Mouse (Mus musculus) heart, embryonic 15.5 days (tissue): ENCODE results near the gene Mmp24. TPM values are rescaled to one million over a fixed set of nuclear protein-coding genes. Genes with fewer than 3 reads are reported as not detected.

Experiments
- ATAC-seq: fragments of 200-750 bp; cut with Nextera tagmentation; replicated peaks from 2 replicates; pipeline ENCODE4 v1.8.0; 2017; ENCODE audit warnings: low read depth, moderate TSS enrichment; ENCODE audit not compliant: insufficient number of reproducible peaks, insufficient read depth, low FRiP score
- H3K27ac ChIP-seq: fragments of 300-500 bp; sonication (generic); 2 replicates; pipeline ENCODE4 v1.5.1; 2015; ENCODE audit warnings: mild to moderate bottlenecking, inconsistent platforms
- H3K27me3 ChIP-seq: fragments of 300-500 bp; sonication (generic); 2 replicates; pipeline ENCODE4 v1.6.1; 2015; ENCODE audit warnings: inconsistent platforms
- H3K36me3 ChIP-seq: fragments of 300-500 bp; sonication (generic); 2 replicates; pipeline ENCODE4 v1.6.1; 2015; ENCODE audit warnings: mild to moderate bottlenecking, inconsistent platforms
- H3K4me1 ChIP-seq: fragments of 300-500 bp; sonication (generic); replicated peaks from 2 replicates; pipeline ENCODE4 v1.6.1; 2015; ENCODE audit warnings: inconsistent platforms
- H3K4me2 ChIP-seq: fragments of 300-500 bp; sonication (generic); 2 replicates; pipeline ENCODE4 v1.6.1; 2015; ENCODE audit warnings: inconsistent platforms, mild to moderate bottlenecking, moderate library complexity
- H3K4me3 ChIP-seq: fragments of 300-500 bp; sonication (generic); 2 replicates; pipeline ENCODE4 v1.5.1; 2015; ENCODE audit warnings: mild to moderate bottlenecking, inconsistent platforms
- H3K9ac ChIP-seq: fragments of 300-500 bp; sonication (generic); 2 replicates; pipeline ENCODE4 v1.6.1; 2015; ENCODE audit warnings: mild to moderate bottlenecking, inconsistent platforms
- H3K9me3 ChIP-seq: fragments of 300-500 bp; sonication (generic); replicated peaks from 2 replicates; pipeline ENCODE4 v1.6.1; 2016; ENCODE audit warnings: inconsistent platforms
- WGBS: fragments of 180-500 bp; shearing (Covaris S2); methylation state at CpG from one replicate; pipeline ENCODE4 v1.1.7; 2015; ENCODE audit warnings: mixed read lengths; 5-methylcytosine and 5-hydroxymethylcytosine counted together
- polyA plus RNA-seq: library from polyadenylated mRNA; unstranded; fragments of >200 nt; fragmentation: Nextera tagmentation; extraction: Ambion mirVana; gene quantifications from 2 replicates; pipeline ENCODE4 v1.2.1, GENCODE M21; 2015

The Mmp24 gene
- polyA plus RNA-seq, 1 experiment from 2014 or later: 0.05 TPM

GRCm38 (mm10) chr2:155776824-155777687, 1.9 kb downstream of the Mmp24 start:
- Histone ChIP-seq H3K4me2 (no peak overlapping the region), H3K9ac (no peak overlapping the region), H3K36me3 (no peaks in the 10 kb centered on the region), H3K27ac (no peak overlapping the region), H3K9me3 (no peaks in the 10 kb centered on the region), H3K4me1 (peaks cover 9% of the 10 kb centered on the region), H3K27me3 (peaks cover 61% of the 10 kb centered on the region), H3K4me3 (no peak overlapping the region)
- 57% methylated on average over 10 of the region's 10 CpGs for WGBS
- ATAC-seq: no peak

GRCm38 (mm10) chr2:155777688-155777985, 2.5 kb downstream of the Mmp24 start:
- 76% methylated on average over 4 of the region's 4 CpGs for WGBS
- Histone ChIP-seq H3K27me3 (peaks cover 56% of the 10 kb centered on the region), H3K27ac (no peak overlapping the region), H3K4me3 (no peak overlapping the region), H3K36me3 (no peaks in the 10 kb centered on the region), H3K9me3 (no peaks in the 10 kb centered on the region), H3K9ac (no peak overlapping the region), H3K4me1 (peaks cover 9% of the 10 kb centered on the region), H3K4me2 (no peak overlapping the region)
- no peak for ATAC-seq

- H3K27me3 ChIP-seq: peaks cover 53% of the 10 kb centered on the region
- ATAC-seq: no peak
- H3K36me3 ChIP-seq: no peaks in the 10 kb centered on the region
- H3K9me3 ChIP-seq: no peaks in the 10 kb centered on the region
- H3K9ac ChIP-seq: no peak overlapping the region
- H3K27ac ChIP-seq: no peak overlapping the region
- H3K4me1 ChIP-seq: peaks cover 9% of the 10 kb centered on the region
- no peak overlapping the region for H3K4me3 ChIP-seq
- 51% methylated on average over 6 of the region's 6 CpGs for WGBS
- H3K4me2 ChIP-seq: no peak overlapping the region
Measured at GRCm38 (mm10) chr2:155778004-155778403, 2.9 kb downstream of the Mmp24 start.

- Histone ChIP-seq H3K9ac (no peak overlapping the region), H3K27ac (no peak overlapping the region), H3K27me3 (peaks cover 42% of the 10 kb centered on the region), H3K4me3 (no peak overlapping the region), H3K9me3 (no peaks in the 10 kb centered on the region), H3K36me3 (no peaks in the 10 kb centered on the region), H3K4me1 (peaks cover 9% of the 10 kb centered on the region), H3K4me2 (no peak overlapping the region)
- 50% methylated on average over 7 of the region's 7 CpGs for WGBS
- ATAC-seq: no peak
Measured at GRCm38 (mm10) chr2:155779066-155779465, 3.9 kb downstream of the Mmp24 start.

- H3K9ac ChIP-seq: no peak overlapping the region
- no peak for ATAC-seq
- H3K4me1 ChIP-seq: peaks cover 9% of the 10 kb centered on the region
- H3K4me3 ChIP-seq: no peak overlapping the region
- no peaks in the 10 kb centered on the region for H3K36me3 ChIP-seq
- H3K27me3 ChIP-seq: peaks cover 37% of the 10 kb centered on the region
- H3K9me3 ChIP-seq: no peaks in the 10 kb centered on the region
- WGBS: 80% methylated on average over 3 of the region's 3 CpGs
- no peak overlapping the region for H3K27ac ChIP-seq
- no peak overlapping the region for H3K4me2 ChIP-seq
Measured at GRCm38 (mm10) chr2:155779506-155779905, 4.4 kb downstream of the Mmp24 start.

- peaks cover 8% of the 10 kb centered on the region; the same call in 1 of the 2 replicates for H3K27me3 ChIP-seq
- no peak overlapping the region for H3K27ac ChIP-seq
- no peaks in the 10 kb centered on the region for H3K9me3 ChIP-seq
- no peaks in the 10 kb centered on the region for H3K36me3 ChIP-seq
- no peak overlapping the region for H3K4me3 ChIP-seq
- 62% methylated on average over 6 of the region's 6 CpGs for whole genome bisulfite sequencing
- H3K4me2 ChIP-seq: no peak overlapping the region
- no peak for ATAC-seq
- H3K9ac ChIP-seq: no peak overlapping the region
- no peaks in the 10 kb centered on the region for H3K4me1 ChIP-seq
Measured at GRCm38 (mm10) chr2:155784534-155784933, 9.4 kb downstream of the Mmp24 start.

GRCm38 (mm10) chr2:155786905-155787304, 11.8 kb downstream of the Mmp24 start:
- no peak for ATAC-seq
- Histone ChIP-seq H3K9ac (no peak overlapping the region), H3K9me3 (no peaks in the 10 kb centered on the region), H3K4me2 (no peak overlapping the region), H3K27ac (no peak overlapping the region), H3K4me3 (no peak overlapping the region), H3K36me3 (no peaks in the 10 kb centered on the region), H3K4me1 (no peaks in the 10 kb centered on the region), H3K27me3 (peaks cover 19% of the 10 kb centered on the region; the same call in 1 of the 2 replicates)
- 59% methylated on average over 5 of the region's 5 CpGs for WGBS

- peaks cover 19% of the 10 kb centered on the region; the same call in 1 of the 2 replicates for H3K27me3 ChIP-seq
- no peaks in the 10 kb centered on the region for H3K9me3 ChIP-seq
- H3K9ac ChIP-seq: no peak overlapping the region
- no peaks in the 10 kb centered on the region for H3K36me3 ChIP-seq
- H3K4me2 ChIP-seq: no peak overlapping the region
- H3K4me1 ChIP-seq: no peaks in the 10 kb centered on the region
- H3K27ac ChIP-seq: no peak overlapping the region
- no peak for ATAC-seq
- WGBS: 54% methylated on average over 18 of the region's 18 CpGs
- H3K4me3 ChIP-seq: no peak overlapping the region
Measured at GRCm38 (mm10) chr2:155787949-155788931, 13.1 kb downstream of the Mmp24 start.

- peaks cover 18% of the 10 kb centered on the region; the same call in 1 of the 2 replicates for H3K27me3 ChIP-seq
- no peak for ATAC-seq
- H3K4me3 ChIP-seq: no peak overlapping the region
- no peaks in the 10 kb centered on the region for H3K4me1 ChIP-seq
- no peak overlapping the region; the same call in 1 of the 2 replicates for H3K4me2 ChIP-seq
- H3K9ac ChIP-seq: no peak overlapping the region
- no peaks in the 10 kb centered on the region for H3K9me3 ChIP-seq
- no peaks in the 10 kb centered on the region for H3K36me3 ChIP-seq
- WGBS: 39% methylated on average over 12 of the region's 12 CpGs
- H3K27ac ChIP-seq: no peak overlapping the region
Measured at GRCm38 (mm10) chr2:155792899-155793298, 17.8 kb downstream of the Mmp24 start.

GRCm38 (mm10) chr2:155794674-155795445, 19.7 kb downstream of the Mmp24 start:
- Histone ChIP-seq H3K27me3 (0 out of 2 replicates have a peak, but pooled peaks cover 11% of the 10 kb centered on the region), H3K4me2 (no peak overlapping the region)
- ATAC-seq: no peak

GRCm38 (mm10) chr2:155798613-155799012, 23.5 kb downstream of the Mmp24 start:
- WGBS: 52% methylated on average over 3 of the region's 3 CpGs
- Histone ChIP-seq H3K4me1 (no peaks in the 10 kb centered on the region), H3K4me3 (no peak overlapping the region), H3K27ac (no peak overlapping the region), H3K9ac (no peak overlapping the region), H3K4me2 (no peak overlapping the region), H3K36me3 (no peaks in the 10 kb centered on the region), H3K27me3 (no peaks in the 10 kb centered on the region), H3K9me3 (no peaks in the 10 kb centered on the region)
- ATAC-seq: no peak

More at GRCm38 (mm10) chr2:155794674-155795445, 19.7 kb downstream of the Mmp24 start:
- no peaks in the 10 kb centered on the region for H3K9me3 ChIP-seq
- H3K27ac ChIP-seq: no peak overlapping the region
- no peak overlapping the region for H3K9ac ChIP-seq
- WGBS: 81% methylated on average over 12 of the region's 12 CpGs
- no peak overlapping the region for H3K4me3 ChIP-seq
- no peaks in the 10 kb centered on the region for H3K4me1 ChIP-seq
- H3K36me3 ChIP-seq: no peaks in the 10 kb centered on the region
